Mouse (Mus musculus): ENCODE data around the gene Enah. TPM values are rescaled to one million over a fixed set of nuclear protein-coding genes. Genes with fewer than 3 reads are reported as not detected.

Gene Enah
- polyA plus RNA-seq, 1 experiment from 2014 or later = 35.6 TPM

DNA sequence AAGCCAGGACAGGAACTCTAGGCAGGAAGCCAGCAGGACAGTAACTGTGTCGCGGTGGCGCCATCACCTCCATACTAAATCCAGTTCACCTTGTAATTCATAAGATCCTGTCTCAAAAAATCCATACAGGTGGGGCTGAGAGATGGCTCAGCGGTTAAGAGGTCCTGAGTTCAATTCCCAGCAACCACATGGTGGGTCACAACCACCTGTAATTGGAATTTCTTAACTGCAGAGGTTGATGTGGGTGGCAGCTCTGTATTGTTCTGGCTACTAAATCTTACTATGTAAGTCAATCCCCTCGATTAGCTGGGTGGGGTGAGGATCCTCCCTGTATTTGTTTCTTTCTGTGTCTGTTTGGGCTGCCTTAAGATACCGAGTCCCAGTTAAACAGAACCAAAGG lies 11.3 kb upstream of the Enah start:
- no peaks in the 10 kb centered on the region for H3K9me3 ChIP-seq (ENCODE audit: control insufficient read depth, low read length)
- H3K4me1 ChIP-seq (replicated peaks; ENCODE audit: control insufficient read depth, insufficient read depth, low read length) = no peaks in the 10 kb centered on the region; the same call in 1 of the 2 replicates
- no peak overlapping the region for H3K9ac ChIP-seq (replicated peaks; ENCODE audit: low read depth, low read length)
- no peak overlapping the region for H3K4me3 ChIP-seq (replicated peaks; ENCODE audit: low read length)
- ATAC-seq = no peak
- H3K27me3 ChIP-seq (replicated peaks; ENCODE audit: control insufficient read depth, insufficient read depth, low read length) = no peaks in the 10 kb centered on the region
- no peak overlapping the region for H3K4me2 ChIP-seq (ENCODE audit: low read length)
- no peak overlapping the region for H3K27ac ChIP-seq (ENCODE audit: low read length)
- 85% methylated on average over 6 of the region's 6 CpGs for WGBS
- no peaks in the 10 kb centered on the region for H3K36me3 ChIP-seq (ENCODE audit: control insufficient read depth, insufficient read depth)

- Histone ChIP-seq H3K4me1 (replicated peaks; ENCODE audit: control insufficient read depth, insufficient read depth, low read length) (no peaks in the 10 kb centered on the region; the same call in 1 of the 2 replicates), H3K36me3 (ENCODE audit: control insufficient read depth, insufficient read depth) (no peaks in the 10 kb centered on the region), H3K27me3 (replicated peaks; ENCODE audit: control insufficient read depth, insufficient read depth, low read length) (no peaks in the 10 kb centered on the region), H3K9ac (replicated peaks; ENCODE audit: low read depth, low read length) (no peak overlapping the region), H3K9me3 (ENCODE audit: control insufficient read depth, low read length) (no peaks in the 10 kb centered on the region), H3K4me2 (ENCODE audit: low read length) (no peak overlapping the region), H3K27ac (ENCODE audit: low read length) (no peak overlapping the region), H3K4me3 (replicated peaks; ENCODE audit: low read length) (no peak overlapping the region)
- WGBS = 86% methylated on average over 5 of the region's 5 CpGs
- no peak for ATAC-seq
These were observed 10.3 kb upstream of the Enah start for GRCm38 (mm10) chr1:182029989-182030649.

DNA sequence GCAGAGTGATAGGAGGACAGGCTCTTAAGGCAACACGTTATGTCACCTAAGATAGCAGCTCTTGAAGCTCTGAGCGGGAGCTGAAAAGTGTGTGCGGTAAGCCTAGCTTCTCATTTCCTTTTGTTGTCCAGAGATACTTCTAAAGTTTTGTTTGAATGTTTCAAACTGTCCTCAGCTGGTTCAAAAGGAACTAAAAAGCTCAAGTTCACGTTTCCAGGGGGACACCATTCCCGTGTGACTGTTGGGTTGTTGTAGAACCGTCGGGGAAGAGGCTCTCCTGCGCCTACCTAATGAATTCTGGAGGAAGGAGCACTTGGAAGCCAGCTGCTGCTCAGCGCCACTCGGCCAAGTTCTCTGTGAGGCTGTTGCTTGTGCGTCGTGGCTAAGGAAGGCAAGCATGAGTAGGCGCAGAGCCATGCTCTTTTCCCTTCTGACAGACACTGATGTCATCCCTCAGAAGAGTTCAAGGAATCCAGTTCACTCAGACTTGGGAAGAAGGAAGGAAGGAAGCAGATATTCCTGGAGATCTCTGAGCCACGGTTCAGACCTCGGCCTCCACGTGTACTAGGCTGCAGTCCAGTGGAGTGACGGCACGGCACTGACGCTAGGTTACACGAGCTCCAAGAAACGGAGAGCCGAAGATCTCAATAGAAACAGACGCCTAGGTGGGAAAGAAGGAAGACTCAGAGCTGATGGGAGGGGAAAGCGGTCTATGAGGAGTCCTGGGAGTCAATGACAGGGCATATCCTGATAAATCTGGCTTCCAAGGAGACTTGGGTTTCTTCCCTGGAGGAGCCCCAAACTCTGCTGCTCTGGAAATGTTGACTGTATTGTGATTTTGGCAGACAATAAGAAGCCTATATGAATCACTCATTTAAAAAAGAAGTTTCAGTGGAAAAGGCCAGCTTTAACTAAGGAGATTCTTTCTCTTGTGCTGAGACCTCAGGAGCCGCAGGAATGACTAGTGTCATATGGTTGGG lies 8.7 kb upstream of the Enah start:
- no peak for ATAC-seq
- WGBS = 84% methylated on average over 25 of the region's 25 CpGs
- Histone ChIP-seq H3K36me3 (ENCODE audit: control insufficient read depth, insufficient read depth) (no peaks in the 10 kb centered on the region), H3K4me3 (replicated peaks; ENCODE audit: low read length) (no peak overlapping the region), H3K4me2 (ENCODE audit: low read length) (no peak overlapping the region), H3K4me1 (replicated peaks; ENCODE audit: control insufficient read depth, insufficient read depth, low read length) (no peaks in the 10 kb centered on the region; the same call in 1 of the 2 replicates), H3K27ac (ENCODE audit: low read length) (no peak overlapping the region), H3K9ac (replicated peaks; ENCODE audit: low read depth, low read length) (no peak overlapping the region), H3K9me3 (ENCODE audit: control insufficient read depth, low read length) (no peaks in the 10 kb centered on the region), H3K27me3 (replicated peaks; ENCODE audit: control insufficient read depth, insufficient read depth, low read length) (no peaks in the 10 kb centered on the region)

- H3K9ac ChIP-seq (replicated peaks; ENCODE audit: low read depth, low read length) = no peak overlapping the region
- H3K9me3 ChIP-seq (ENCODE audit: control insufficient read depth, low read length) = no peaks in the 10 kb centered on the region
- no peak overlapping the region for H3K4me3 ChIP-seq (replicated peaks; ENCODE audit: low read length)
- no peak overlapping the region for H3K4me2 ChIP-seq (ENCODE audit: low read length)
- H3K27ac ChIP-seq (ENCODE audit: low read length) = no peak overlapping the region
- no peaks in the 10 kb centered on the region; the same call in 1 of the 2 replicates for H3K4me1 ChIP-seq (replicated peaks; ENCODE audit: control insufficient read depth, insufficient read depth, low read length)
- ATAC-seq = no peak
- H3K27me3 ChIP-seq (replicated peaks; ENCODE audit: control insufficient read depth, insufficient read depth, low read length) = no peaks in the 10 kb centered on the region
- 38% methylated on average over 9 of the region's 9 CpGs for WGBS
- no peaks in the 10 kb centered on the region for H3K36me3 ChIP-seq (ENCODE audit: control insufficient read depth, insufficient read depth)
These were observed 7.7 kb upstream of the Enah start for GRCm38 (mm10) chr1:182027426-182027979.

DNA sequence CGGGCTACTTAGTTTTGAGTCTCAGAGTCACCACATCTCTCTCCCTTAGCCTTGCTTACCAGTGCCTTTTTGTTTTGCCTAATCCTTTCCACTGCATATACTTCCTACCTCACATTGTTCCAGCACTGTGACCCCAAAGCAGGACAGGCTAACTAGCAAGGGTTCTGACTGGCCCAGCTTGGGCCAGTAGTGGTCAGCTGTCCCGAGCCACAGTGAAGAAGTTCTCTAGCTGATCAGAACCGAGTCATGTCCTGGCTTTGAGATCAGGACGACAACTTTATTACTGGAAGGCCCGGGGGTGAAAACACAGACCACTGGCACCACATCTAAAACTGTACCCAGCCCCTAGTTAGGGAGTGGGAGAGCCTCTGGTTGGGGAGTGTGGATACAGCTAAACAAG lies 7.0 kb upstream of the Enah start:
- Histone ChIP-seq H3K4me2 (ENCODE audit: low read length) (no peak overlapping the region), H3K27ac (ENCODE audit: low read length) (no peak overlapping the region), H3K9ac (replicated peaks; ENCODE audit: low read depth, low read length) (no peak overlapping the region), H3K27me3 (replicated peaks; ENCODE audit: control insufficient read depth, insufficient read depth, low read length) (no peaks in the 10 kb centered on the region), H3K4me1 (replicated peaks; ENCODE audit: control insufficient read depth, insufficient read depth, low read length) (no peaks in the 10 kb centered on the region; the same call in 1 of the 2 replicates), H3K36me3 (ENCODE audit: control insufficient read depth, insufficient read depth) (no peaks in the 10 kb centered on the region), H3K9me3 (ENCODE audit: control insufficient read depth, low read length) (no peaks in the 10 kb centered on the region), H3K4me3 (replicated peaks; ENCODE audit: low read length) (no peak overlapping the region)
- no peak for ATAC-seq
- 84% methylated on average over 5 of the region's 5 CpGs for WGBS

DNA sequence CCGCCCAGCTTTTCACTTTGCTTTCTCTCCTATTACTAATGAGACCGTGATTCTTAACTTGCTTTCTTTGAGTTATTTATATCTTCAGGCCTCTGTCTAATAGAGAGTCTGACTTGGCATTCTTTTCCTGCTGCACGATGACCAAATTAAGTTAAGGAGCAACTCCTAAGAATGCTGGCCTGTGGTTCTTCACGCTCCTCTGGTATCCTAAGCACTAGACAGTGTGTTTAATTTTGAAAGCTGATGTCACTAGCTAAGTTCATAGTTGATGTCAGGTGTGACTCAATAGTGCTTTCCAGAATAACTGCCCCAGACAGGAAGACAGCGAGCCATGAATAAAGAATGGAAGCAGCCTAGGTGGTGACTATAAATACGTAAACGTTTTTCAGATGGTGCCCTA lies 6.3 kb upstream of the Enah start:
- Histone ChIP-seq H3K27ac (ENCODE audit: low read length) (no peak overlapping the region), H3K4me1 (replicated peaks; ENCODE audit: control insufficient read depth, insufficient read depth, low read length) (peaks cover 5% of the 10 kb centered on the region), H3K4me2 (ENCODE audit: low read length) (no peak overlapping the region), H3K9ac (replicated peaks; ENCODE audit: low read depth, low read length) (no peak overlapping the region), H3K27me3 (replicated peaks; ENCODE audit: control insufficient read depth, insufficient read depth, low read length) (no peaks in the 10 kb centered on the region), H3K9me3 (ENCODE audit: control insufficient read depth, low read length) (no peaks in the 10 kb centered on the region), H3K4me3 (replicated peaks; ENCODE audit: low read length) (no peak overlapping the region), H3K36me3 (ENCODE audit: control insufficient read depth, insufficient read depth) (no peaks in the 10 kb centered on the region)
- no peak for ATAC-seq
- WGBS = 55% methylated on average over 7 of the region's 7 CpGs

DNA sequence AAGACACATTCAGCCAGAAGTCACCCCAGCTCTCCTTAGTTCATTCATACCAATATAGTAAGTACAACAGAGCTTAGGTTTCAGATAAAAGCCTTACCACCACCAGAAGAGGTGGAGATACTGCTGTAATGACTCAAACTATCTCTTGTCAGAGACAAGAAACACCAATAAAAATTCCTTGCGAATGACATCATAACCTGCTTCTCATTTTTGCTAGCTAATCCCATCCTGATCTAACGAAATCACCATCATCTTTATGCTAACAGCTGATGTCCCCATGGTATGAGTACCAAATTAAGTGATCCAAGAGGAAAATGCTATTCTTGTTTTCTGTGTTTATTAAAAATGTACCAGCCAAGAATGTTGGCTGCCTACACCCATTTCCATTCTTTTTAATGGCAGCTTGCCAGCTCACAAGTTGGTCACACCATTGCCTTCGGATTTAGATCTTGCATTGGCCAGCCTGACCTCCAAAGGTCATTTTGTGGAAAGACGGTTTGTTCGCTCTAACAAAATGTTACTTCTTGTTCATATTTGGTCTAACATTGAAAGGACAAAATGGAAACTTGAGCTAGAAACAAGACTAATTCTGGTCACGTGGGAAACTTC lies 2.0 kb upstream of the Enah start:
- Histone ChIP-seq H3K4me3 (replicated peaks; ENCODE audit: low read length) (no peak overlapping the region), H3K27me3 (replicated peaks; ENCODE audit: control insufficient read depth, insufficient read depth, low read length) (no peaks in the 10 kb centered on the region), H3K4me1 (replicated peaks; ENCODE audit: control insufficient read depth, insufficient read depth, low read length) (peaks cover 15% of the 10 kb centered on the region), H3K9me3 (ENCODE audit: control insufficient read depth, low read length) (no peaks in the 10 kb centered on the region), H3K9ac (replicated peaks; ENCODE audit: low read depth, low read length) (no peak overlapping the region), H3K36me3 (ENCODE audit: control insufficient read depth, insufficient read depth) (no peaks in the 10 kb centered on the region), H3K4me2 (ENCODE audit: low read length) (no peak overlapping the region), H3K27ac (ENCODE audit: low read length) (no peak overlapping the region)
- no peak for ATAC-seq
- WGBS = 71% methylated on average over 6 of the region's 6 CpGs

- Histone ChIP-seq H3K9ac (replicated peaks; ENCODE audit: low read depth, low read length) (peak overlapping the region; percentile 94), H3K4me1 (replicated peaks; ENCODE audit: control insufficient read depth, insufficient read depth, low read length) (peaks cover 17% of the 10 kb centered on the region), H3K36me3 (ENCODE audit: control insufficient read depth, insufficient read depth) (no peaks in the 10 kb centered on the region), H3K27me3 (replicated peaks; ENCODE audit: control insufficient read depth, insufficient read depth, low read length) (no peaks in the 10 kb centered on the region), H3K4me2 (ENCODE audit: low read length) (peak overlapping the region; percentile 74), H3K4me3 (replicated peaks; ENCODE audit: low read length) (peak overlapping the region; percentile 79), H3K27ac (ENCODE audit: low read length) (peak overlapping the region; percentile 98), H3K9me3 (ENCODE audit: control insufficient read depth, low read length) (no peaks in the 10 kb centered on the region)
- WGBS = 6% methylated on average over 11 of the region's 11 CpGs
- peak; percentile 1 for ATAC-seq
These were observed 1.2 kb upstream of the Enah start for GRCm38 (mm10) chr1:182020831-182021460.

Data from forebrain, embryonic 16.5 days (tissue).